Mouse (Mus musculus) heart, postnatal 36 days (tissue): ENCODE data around the gene Bach1. TPM values are rescaled to one million over a fixed set of nuclear protein-coding genes. Genes with fewer than 3 reads are reported as not detected.
A peak's percentile ranks its signal among the peaks of the same experiment; 100 is the strongest.

Experiments used
- DNase-seq, 2 experiments: peaks; one replicate each; pipeline ENCODE4 v3.0.0; 2021 to 2022
- intact Hi-C: fragments of 180-260 bp; cut with DNase I; formaldehyde crosslinking; loops from one replicate; pipeline ENCODE4 v1.15.1; 2025
- total RNA-seq, 2 experiments: library from RNA; stranded (reverse); gene quantifications; 2 replicates each; pipeline ENCODE4 v1.2.3; 2021

Bach1 gene
- 10 to 100 TPM; 31.3 to 33.1 TPM for total RNA-seq

DNA sequence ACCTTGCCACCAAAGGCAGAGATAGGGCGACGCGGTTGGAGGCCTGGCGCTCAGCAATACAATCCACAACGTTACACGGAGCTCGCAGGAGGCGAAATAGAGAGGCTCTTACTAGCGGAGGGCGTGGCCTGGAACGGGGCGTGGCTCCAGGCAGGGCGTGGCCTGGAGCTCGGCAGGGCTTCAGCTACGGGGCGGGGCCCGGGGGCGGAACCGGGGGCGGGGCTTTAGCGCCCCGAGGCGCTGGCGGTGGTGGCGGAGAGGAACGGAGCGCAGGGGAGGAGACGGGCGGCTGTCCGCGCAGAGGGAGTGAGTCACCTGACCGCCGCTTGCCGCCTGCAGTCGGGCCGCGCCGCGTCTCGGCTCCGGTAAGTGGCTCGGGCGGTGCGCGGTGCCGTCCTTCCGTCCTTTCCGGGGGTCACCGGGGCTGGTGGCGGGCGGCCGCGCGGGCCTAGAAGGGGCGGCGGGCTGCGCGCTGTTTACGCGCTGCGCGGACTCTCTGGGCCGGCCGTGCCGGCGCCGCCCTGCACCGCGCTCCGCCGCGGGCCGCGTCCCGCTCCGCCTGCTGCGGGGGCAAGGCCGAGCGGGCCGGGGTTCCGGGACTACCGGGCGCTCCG lies at the start of gene Bach1:
Gene Bach1, plus strand, starts transcription at position 254 of the 614 bp plus-strand sequence.
- intact Hi-C loops, result loop anchor here (2.0 to 5.0 kb wide), 3 partner anchors 38 to 201 kb away; partner anchors contain the start of gene Cct8
- DNase-seq, result peak; percentile 94 to 97

DNA sequence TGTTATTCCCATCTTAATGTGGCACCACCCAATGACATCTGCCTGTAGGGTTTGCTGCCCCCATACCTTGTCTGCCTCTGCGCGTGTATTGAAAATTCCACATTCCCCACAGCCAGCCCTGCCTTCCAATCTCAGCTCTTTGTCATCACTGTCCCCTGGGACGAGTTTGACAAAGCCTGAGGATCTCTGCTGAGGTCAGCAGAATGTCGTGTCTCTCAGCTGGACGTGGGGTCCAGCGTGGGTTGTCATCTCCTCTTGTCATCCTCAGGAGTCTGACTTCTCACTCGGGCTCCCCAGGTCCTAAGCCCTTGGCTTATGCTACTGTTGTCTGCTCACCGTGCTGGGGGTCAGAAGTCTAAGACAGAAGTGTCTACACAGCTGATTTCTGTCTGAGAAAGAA lies 46.4 kb upstream of the Bach1 start:
- DNase-seq, result no peak
- intact Hi-C loops, result no loop called here

DNA sequence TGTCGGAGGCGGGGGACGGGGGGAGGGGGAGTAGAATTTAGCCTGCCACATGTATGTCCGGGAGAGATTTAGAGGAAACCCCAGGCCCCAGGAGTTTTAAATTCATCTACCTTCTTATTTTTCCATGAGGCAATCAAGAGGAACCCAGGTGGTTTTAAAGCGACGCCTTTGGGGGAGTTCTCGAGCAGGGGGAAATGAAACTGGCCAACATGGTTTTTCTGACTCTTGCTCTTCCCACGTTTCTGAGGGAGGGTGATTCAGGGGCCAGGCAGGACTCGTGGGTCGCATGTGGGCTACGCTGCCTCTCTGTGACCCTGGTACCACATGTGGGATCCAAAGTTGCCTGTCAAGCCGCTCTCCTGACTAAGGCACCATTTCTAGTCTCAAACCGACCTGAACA lies 45.8 kb upstream of the Bach1 start:
- intact Hi-C loops, result no loop called here
- no peak for DNase-seq

DNA sequence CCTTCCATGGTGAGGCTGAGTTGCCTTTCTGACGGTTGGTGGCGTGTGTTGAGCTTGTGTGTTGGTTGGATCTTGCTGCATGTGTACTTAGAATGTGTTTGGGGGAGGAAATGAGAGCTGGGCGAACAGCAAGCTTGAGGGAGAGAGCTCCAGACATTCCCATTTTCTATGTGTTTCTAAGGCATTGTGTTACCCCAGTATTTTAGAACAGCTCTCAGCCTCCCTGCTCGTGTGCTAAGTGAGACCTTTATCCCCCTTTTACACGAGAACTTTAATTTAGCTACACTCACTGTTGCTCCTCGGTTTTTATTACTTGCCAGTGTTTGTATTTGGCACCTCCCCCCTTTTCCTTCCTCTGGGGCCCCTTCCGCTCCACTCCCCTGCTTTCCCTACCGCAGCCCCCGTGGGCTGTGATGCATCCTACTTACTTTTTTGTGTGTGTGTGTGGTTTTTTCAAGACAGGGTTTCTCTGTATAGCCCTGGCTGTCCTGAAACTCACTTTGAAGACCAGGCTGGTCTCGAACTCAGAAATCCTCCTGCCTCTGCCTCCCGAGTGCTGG lies 44.6 kb upstream of the Bach1 start:
- no peak for DNase-seq
- intact Hi-C loops, result no loop called here

DNA sequence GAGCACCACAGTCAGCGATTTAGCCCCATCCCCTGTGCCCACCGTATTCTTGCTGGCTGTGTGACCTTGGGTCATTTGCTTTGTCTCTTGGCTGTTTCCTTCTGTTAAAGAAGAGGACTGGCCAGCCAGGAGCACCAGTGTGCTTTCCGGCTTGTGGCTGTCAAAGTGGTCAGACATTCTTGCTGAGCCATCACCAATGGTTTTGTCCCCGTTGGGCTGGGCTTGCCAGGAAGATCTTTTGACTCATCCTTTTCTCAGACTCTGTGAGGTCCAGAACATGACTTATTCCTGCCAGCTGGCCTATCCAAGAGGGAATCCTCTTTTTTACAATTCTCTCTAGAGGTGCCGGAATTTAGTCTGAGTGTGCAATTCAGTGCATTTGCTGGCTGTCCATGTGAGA lies 43.7 kb upstream of the Bach1 start:
- intact Hi-C loops, result no loop called here

DNA sequence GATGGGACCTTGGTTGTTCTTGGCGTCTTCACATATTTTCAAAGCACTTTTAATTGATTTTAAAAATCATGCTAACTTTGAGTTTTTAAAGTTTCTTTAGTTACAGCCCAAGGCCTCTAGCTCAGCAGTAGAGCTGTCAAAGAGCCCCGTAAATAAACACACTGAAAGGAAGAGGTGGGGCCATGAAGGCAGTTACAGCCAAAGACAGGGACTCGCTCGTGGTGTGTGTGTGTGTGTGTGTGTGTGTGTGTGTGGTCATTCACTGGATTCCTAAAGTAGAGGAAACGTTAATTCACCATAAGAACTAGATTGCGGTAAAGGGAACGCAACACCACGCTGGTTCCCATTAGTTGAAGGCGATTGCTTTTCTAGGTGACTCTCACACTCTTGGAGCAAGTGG lies 43.2 kb upstream of the Bach1 start:
- DNase-seq, result no peak
- intact Hi-C loops, result no loop called here

More for the DNA sequence above, 43.7 kb upstream of the Bach1 start:
- DNase-seq, result no peak

DNA sequence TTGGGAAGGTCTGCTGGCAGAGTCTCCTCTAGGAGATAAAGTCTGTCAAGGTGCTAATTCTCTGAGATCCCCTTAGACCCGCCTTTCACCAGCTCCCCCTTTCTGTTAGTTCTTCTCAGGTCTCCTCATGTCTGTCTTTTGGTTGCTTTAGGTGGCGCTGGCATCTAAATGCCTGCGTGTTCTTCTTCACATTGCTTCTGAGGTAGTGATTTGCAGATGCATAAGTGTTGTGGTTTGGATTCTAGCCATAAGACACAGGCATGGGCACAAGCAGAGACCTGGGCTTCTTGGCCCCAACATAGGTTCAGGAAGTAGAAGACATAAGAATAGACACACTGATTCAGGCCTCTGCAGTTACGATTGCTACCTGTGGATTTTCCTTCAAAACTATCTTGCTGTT lies 42.0 kb upstream of the Bach1 start:
- DNase-seq, result no peak
- intact Hi-C loops, result no loop called here

DNA sequence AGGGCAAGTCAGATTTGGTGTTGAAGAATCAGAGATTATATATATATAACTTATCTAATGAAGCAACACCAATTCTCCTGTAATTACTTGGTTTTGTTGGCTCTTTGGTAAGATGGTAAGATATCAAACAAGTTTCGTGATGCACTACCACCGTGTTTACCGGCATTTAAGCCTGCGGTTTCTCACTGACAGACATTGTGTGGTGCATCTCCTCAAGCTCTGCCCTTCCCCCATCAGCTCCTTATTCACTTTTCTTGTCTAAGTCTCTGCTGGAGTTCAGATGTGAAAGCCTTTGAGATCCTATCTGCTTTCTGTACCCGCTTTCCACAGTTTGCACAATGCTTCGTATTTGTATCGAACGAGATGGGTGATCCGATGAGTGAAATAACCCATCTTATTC lies 41.5 kb upstream of the Bach1 start:
- DNase-seq, result no peak
- intact Hi-C loops, result no loop called here

DNA sequence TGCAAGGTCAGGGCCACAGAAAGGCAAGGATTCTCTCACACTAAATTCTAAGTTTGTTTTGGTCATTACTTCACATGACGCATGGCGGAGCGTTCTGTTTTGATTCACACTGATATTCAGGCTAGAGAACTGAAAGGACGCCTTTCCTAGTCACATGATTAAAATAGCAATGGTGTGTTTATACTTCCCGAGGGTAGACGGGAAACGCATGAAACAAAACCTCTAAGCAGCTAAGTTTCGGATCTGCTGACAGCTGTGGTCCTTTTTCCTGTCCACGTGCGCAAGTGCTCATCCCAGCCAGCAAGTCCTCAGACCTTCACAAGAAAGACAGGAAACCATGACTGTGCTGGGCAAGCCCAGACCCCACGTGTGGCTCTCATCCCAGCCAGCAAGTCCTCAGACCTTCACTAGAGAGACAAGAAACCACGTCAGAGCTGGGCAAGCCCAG lies 37.7 kb upstream of the Bach1 start:
- DNase-seq, result peak; percentile 58 to 62
- intact Hi-C loops, result loop anchor here (2.0 to 5.0 kb wide), 2 partner anchors 38 to 86 kb away; partner anchors contain the start of gene Bach1

DNA sequence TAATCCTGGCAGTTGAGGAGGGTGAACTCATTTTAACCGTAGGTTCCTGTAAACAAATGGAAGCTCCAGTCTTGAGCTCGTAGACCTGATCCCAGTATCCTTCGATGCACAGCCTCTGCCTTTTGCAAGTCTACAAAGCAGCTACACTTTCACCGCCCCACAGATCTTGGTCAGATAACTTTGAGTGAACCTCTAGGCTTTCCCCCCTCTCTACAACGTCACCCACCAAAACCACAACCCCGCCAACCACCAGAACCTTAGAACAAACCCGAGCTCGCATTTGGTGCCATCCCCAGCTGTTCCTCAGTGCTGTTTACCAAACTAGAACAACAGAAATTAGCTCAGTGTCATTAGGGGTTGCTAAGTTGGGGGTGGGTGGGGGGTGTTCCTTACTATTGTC lies 37.1 kb upstream of the Bach1 start:
- intact Hi-C loops, result loop anchor here (2.0 to 5.0 kb wide), 2 partner anchors 37 to 86 kb away; partner anchors contain the start of gene Bach1
- DNase-seq, result no peak

DNA sequence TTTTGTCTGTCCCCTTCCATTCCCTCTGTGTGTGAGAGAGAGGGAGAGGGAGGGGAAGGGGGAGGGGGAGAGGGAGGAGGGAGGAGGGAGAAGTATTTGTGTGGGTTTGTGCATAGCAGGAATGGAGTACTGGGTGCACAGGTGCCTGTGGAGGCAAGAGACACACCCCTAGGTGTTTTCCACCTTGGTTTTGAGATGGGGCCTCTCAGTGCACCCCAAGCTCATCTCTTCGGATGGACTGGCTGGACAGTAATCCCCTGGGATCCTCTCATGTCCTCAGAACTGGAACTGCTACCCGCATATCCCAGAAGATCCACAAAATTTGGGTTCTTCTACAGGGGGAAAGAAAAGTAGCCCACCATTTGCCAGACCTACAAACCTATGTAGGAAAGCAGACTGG lies 36.2 kb upstream of the Bach1 start:
- DNase-seq, result no peak
- intact Hi-C loops, result loop anchor here (5.0 kb wide), 1 partner anchor 85 kb away; no protein-coding TSS in a partner anchor

DNA sequence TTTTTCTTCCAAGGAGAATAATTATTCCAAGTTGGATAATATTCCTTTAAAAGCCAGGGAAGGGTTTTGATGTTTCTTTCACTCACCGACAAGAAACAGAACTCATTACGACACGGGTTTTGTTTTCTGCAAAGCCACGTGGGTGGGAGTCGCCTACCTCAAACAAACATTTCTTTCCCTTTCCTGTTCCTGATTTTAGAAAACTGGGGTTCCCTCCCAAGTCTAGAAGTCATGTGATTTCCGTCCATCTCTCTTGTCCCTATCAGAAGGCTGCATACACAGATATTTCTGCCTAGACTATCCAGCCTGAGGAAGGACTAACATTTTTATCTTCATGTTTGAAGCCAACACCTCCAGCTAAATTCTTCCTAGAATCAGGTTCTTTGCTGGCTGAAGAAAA lies 34.9 kb upstream of the Bach1 start:
- intact Hi-C loops, result loop anchor here (5.0 kb wide), 1 partner anchor 83 kb away; no protein-coding TSS in a partner anchor
- peak in 1 of 2 experiments; percentile 27 for DNase-seq

DNA sequence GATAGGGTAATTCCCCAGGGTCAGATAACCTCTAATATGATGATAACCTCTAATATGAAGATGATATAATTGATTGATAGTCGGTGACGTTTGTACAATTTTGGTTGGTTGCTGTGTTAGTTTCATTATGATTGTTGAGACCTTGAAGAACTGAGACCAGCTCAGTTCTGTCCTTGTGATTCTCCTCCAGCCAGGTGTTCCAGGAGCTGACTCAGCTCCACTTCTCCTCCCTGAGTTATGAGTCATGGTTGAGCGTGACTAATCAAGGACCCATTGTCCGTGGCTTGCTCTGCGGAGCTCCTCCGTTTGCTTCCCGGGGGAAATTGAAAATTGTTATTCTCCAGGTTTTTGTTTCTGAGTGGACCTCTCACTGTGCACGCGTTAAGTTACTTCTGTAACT lies 33.5 kb upstream of the Bach1 start:
- intact Hi-C loops, result no loop called here
- no peak for DNase-seq

DNA sequence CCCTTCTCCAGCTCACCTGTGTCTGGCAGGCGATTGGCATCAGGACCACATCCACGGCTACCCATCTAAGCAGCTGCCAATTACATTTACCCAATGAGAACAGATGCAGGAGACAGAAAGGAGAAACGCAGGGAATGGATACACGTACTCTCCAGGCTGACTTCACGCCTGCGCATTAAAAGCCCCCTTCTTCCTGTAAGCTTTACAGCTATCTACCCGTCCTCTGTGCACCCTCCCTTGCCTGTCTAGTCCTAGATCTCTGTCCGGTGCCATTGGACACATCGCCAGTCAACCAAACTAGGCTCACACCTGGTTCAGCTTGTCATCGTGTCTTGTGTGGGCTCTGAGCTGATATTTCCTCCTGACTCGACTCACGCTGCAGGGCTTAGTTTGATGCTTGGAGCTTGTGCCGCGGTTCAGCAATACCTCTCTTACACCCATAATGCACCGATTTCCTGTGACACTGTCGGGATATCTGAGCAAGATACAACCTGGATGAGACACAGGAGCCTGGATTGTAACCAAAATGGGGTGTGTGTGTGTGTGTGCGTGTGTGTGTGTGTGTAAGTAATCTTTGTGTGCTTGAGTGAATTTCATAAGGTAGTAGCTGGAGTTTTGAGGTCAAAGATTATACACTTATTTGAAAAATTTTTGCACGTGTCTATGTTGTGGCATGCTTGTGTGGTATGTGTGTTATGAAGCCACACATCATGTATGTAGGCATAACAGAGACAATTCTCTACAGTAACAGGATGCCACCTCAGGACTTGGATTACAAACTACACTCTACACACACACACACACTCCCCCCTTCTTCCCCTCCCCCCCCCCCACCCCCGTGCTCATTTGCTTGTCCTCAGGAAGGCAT lies 32.8 kb upstream of the Bach1 start:
- DNase-seq, result no peak
- intact Hi-C loops, result no loop called here

DNA sequence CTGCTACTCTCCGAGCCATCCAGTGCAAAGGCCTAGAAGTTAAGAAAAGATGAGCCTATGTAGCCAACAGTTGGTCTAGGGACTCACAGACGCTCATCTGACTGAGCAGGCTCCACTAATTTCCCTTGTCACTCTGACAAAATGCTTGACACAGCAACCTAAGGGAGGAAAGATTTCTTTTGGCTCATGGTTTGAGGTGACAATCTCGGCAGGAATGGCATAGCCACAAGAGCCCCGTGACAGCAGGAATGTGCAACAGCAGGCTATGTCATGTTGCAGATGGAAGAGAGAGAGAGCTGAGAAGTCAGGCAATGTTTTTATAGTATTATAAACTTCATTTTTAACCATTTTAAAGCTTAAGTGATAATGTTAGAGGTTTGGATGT lies 32.1 kb upstream of the Bach1 start:
- intact Hi-C loops, result no loop called here
- DNase-seq, result no peak

DNA sequence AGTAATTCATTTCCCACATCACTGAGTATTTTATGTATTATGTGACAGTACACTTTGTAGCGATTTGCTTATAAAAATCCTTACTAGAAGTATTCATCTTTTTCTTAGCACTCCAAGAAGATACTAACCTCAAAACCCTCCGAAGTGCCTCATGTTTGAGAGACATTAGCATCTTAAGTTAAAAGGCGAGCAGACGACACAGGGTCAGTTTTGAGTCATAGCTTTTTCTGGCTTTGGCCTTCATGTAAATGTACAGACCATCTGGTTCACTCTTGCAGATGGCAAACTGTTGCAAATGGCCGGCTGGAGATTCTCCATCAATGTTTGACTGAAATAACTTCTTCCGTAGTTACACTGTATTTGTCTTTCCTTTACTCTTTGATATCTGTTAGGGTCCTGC lies 30.7 kb upstream of the Bach1 start:
- no peak for DNase-seq
- intact Hi-C loops, result no loop called here

DNA sequence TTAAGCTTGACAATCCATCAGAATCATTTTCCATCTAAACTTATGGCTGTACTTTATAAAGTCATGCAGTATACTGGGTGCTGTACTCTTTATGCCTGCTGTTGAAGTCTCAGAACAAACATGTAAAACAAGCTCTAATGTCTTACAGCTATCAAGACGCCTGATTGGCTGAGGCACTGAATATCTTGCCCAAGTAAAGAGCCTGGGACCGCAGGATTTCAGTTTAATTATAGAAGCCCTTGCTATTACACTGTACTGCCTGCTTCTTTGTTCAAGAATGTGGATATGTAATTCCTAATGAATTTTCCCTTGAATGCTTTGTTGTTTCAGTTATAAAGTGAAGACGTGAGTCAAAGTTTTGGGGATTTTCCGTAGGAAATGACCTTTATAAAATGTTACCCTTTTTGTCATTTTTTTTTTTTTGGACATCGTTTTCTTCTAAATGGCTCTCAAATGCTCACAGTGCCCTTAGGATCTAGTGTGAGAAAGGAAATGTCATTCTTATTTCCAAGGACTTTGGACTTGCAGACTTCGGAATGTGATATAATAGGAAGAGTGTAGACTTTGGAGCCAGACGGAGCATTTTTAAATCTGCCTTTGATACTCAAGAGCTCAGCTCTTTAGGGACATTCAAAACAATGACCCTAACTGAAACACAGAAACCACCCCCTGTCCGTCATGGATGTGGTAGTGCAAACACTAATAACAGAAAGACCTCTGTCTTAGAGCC lies 28.5 kb upstream of the Bach1 start:
- DNase-seq, result no peak
- intact Hi-C loops, result no loop called here

DNA sequence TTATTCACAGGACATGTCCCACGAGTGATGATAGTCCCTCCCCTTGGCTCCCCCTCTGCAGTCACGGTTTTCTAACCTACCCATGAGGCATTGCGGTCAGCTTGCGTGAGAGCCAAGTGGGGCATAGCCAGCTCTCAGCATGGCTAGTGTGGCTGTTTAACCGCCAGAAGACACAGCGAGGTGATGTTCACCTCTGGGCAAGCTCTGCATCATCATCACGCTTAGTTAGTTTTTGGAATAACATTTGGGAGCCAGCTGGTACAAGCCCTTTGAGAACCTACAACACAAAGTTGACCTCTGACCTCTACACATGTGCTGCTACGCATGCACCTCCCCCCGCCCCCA lies 28.0 kb upstream of the Bach1 start:
- DNase-seq, result no peak
- intact Hi-C loops, result no loop called here

DNA sequence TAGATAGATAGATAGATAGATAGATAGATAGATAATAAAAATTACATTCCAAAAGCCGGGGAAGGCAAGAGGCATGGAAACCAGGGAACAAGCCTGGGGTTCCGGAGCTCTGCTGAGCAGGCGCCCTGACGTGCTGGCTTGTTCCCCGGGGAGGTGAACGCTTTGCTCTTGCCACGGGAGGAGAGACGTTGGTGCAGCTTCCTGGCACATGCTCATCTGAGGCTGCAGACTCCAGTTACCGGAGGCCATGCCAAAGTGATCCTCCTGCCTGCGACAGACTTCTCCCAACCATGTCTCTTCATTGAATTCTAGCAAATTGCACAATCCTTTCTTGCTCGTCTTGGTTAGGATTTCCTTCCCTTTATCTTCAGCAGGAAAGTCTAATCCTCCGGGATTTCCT lies 27.4 kb upstream of the Bach1 start:
- DNase-seq, result no peak
- intact Hi-C loops, result no loop called here

DNA sequence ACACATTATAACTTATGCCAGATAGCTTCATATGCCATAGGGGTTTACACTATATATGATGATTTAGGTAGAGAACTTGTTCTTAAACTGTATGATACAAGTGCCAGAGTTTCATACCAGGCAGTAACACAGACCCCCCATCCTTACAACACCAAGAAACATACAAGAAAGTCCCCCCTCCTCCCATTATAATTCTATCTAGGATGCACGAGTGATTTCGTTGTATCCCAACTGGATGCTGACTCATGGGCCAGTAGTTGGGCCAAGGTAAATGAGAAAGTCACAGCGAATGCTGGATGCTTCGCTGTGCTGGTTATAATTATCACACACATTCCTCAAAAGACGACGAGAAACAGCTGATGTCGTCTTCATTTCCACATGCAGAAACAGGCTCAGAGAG lies 25.6 kb upstream of the Bach1 start:
- intact Hi-C loops, result no loop called here
- DNase-seq, result no peak

DNA sequence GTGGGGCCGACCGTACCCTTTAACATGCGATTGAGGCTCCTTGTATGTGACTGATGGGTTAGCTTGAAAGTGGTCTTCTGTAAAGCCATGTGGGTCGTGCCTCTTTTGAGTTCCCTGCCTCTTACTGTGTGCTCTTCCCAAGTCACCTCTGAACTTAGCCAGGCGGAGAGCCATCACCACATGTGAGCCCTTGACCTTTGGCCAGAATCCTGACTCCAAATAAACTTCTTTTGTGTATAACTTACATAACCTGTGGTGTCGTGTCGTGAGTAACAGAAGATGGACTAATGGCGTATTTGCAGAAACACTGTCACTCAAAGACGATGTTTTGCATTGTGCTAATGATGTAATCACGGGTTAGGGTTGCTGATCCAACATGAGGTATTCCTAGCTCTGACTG lies 22.6 kb upstream of the Bach1 start:
- intact Hi-C loops, result no loop called here
- DNase-seq, result no peak
